Mouse (Mus musculus) cerebellum, adult 11 months (tissue): ENCODE measurements around the gene Vmn1r47.
"Not testable (repeated sequence)": the region's sequence is repeated elsewhere in the genome, so short reads cannot be mapped to it uniquely, and the experiment has no call there.

ENCODE experiments used
- DNase-seq: peaks from one replicate; pipeline ENCODE4 v3.0.0; 2022

The Vmn1r47 gene

DNA sequence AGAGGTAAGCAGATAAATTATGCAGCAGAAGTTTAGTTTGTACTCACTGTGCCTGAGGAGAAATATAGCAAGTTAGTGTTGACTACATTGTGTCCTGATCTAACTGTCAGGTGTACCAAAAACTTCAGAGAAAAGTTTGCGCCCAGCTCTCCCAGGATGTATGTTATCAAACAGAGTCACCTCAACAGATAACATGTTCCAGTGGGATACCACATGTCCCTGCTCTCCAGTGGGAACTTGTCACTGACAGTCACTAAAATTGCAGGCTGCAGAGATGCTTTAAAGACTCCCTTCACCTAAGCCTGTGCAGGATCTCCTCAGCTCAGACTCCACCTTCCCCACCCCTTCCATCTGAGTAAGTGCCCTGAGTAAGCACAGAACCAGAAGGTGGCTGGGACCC lies at the start of gene Vmn1r47:
Gene Vmn1r47 (plus strand): TSS at position 301 of the 400 bp plus-strand sequence.
- not testable (repeated sequence) for DNase-seq

- DNase-seq, result no peak
These were observed 49.6 kb upstream of the Vmn1r47 start for GRCm38 (mm10) chr6:89966341-89966740.

- DNase-seq, result no peak
These were observed 46.9 kb upstream of the Vmn1r47 start, which contains the start of gene Vmn1r46 for GRCm38 (mm10) chr6:89969013-89969412. Gene Vmn1r46 (plus strand): TSS chr6:89969313.

- no peak for DNase-seq
These were observed 30.0 kb upstream of the Vmn1r47 start for GRCm38 (mm10) chr6:89985989-89986388.

GRCm38 (mm10) chr6:90036741-90037140 lies 20.8 kb downstream of the Vmn1r47 start, which contains the start of gene Vmn1r48:
Gene Vmn1r48 (minus strand): TSS chr6:90036841.
- DNase-seq, result not testable (repeated sequence)
